Mouse (Mus musculus) urinary bladder, postnatal 14 days (tissue): ENCODE data around the gene Cdk11b.
A peak's percentile ranks its signal among the peaks of the same experiment; 100 is the strongest.
"Not testable (repeated sequence)": the region's sequence is repeated elsewhere in the genome, so short reads cannot be mapped to it uniquely, and the experiment has no call there.

Experiments
- DNase-seq: peaks from one replicate; pipeline ENCODE4 v3.0.0; 2021; ENCODE audit warnings: low spot score

The Cdk11b gene

GRCm38 (mm10) chr4:155668689-155669597 is 44.3 kb downstream of the Cdk11b start, which contains the start of gene Mib2:
TSS of gene Mib2 (minus strand) at chr4:155669198.
- DNase-seq: peak; percentile 97

GRCm38 (mm10) chr4:155669598-155670075 is 45.0 kb downstream of the Cdk11b start:
- no peak for DNase-seq

GRCm38 (mm10) chr4:155670236-155670635 is 45.6 kb downstream of the Cdk11b start:
- not testable (repeated sequence) for DNase-seq

- DNase-seq: no peak
Observed at GRCm38 (mm10) chr4:155672082-155672481, 47.4 kb downstream of the Cdk11b start.

DNA sequence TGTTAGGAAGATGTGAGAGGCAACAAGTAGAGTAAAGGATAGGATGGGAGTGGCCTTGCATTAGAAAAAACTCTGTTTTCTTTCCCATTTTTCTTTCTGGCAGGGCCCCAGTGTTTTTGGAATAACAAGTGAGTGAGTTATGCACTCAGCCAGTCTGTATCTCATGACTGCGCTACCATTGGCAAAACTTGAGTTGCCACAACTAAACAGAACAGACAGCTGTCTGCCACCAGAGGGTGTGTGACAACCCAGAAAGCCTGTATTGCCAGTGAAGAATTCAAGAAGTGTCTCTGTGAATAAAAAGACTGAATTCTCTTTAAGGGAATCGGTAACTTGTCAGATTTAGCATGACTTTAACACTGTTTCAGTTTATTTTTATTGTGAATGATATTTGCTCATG is 51.3 kb downstream of the Cdk11b start:
- DNase-seq: no peak

GRCm38 (mm10) chr4:155683670-155684277 is 59.1 kb downstream of the Cdk11b start:
- DNase-seq: not testable (repeated sequence)

- DNase-seq: not testable (repeated sequence)
Observed at GRCm38 (mm10) chr4:155687764-155688163, 63.1 kb downstream of the Cdk11b start.

- no peak for DNase-seq
Observed at GRCm38 (mm10) chr4:155690571-155691375, 66.1 kb downstream of the Cdk11b start.

DNA sequence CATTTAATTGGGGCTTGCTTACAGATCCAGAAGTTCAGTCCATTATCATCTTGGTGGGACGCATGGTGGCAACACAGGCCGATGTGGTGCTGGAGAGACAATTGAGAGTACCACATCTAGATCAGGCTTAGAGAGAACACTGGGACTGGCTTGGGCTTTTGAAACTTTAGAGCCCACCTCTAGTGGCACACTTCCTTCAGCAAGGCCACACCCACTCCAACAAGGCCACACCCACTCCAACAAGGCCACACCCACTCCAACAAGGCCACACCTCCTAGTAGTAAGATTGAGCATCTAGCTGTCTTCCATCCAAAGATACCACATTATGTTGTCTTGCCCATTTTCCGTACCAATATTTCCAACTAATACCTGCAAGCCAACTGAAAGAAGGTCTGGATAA is 67.8 kb downstream of the Cdk11b start:
- DNase-seq: no peak

- DNase-seq: peak; percentile 68
Observed at GRCm38 (mm10) chr4:155694111-155694481, 69.4 kb downstream of the Cdk11b start, which contains the start of gene Fndc10. TSS of gene Fndc10 (plus strand) at chr4:155694342.

GRCm38 (mm10) chr4:155694482-155695401 is 70.1 kb downstream of the Cdk11b start:
- peak; percentile 53 for DNase-seq

DNA sequence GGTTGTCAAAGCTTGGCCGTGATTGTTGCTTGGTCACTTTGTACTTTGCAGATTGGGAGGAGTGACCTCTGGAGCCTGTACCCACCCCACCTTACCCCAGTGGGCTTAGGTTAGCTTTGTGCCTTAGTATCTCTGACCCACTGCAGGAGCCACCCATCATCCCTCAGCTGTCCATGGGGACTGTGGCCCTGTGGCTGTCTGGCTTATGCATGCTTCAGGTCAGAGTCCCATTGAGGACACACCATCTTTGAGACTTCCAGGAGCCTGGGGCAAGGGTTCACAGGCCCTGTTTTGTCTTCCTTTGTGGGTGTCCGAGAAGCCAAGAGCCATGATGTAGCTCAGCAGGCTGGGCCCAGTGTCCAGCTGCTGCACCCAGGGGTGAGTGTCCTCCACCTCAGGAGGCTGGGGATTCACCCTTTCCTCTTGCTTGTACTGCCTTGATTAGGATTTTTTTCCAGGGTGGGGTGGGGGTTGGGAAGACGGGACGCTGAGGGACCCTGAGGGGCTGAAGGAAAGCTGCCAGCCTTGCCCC is 70.9 kb downstream of the Cdk11b start:
- no peak for DNase-seq

DNA sequence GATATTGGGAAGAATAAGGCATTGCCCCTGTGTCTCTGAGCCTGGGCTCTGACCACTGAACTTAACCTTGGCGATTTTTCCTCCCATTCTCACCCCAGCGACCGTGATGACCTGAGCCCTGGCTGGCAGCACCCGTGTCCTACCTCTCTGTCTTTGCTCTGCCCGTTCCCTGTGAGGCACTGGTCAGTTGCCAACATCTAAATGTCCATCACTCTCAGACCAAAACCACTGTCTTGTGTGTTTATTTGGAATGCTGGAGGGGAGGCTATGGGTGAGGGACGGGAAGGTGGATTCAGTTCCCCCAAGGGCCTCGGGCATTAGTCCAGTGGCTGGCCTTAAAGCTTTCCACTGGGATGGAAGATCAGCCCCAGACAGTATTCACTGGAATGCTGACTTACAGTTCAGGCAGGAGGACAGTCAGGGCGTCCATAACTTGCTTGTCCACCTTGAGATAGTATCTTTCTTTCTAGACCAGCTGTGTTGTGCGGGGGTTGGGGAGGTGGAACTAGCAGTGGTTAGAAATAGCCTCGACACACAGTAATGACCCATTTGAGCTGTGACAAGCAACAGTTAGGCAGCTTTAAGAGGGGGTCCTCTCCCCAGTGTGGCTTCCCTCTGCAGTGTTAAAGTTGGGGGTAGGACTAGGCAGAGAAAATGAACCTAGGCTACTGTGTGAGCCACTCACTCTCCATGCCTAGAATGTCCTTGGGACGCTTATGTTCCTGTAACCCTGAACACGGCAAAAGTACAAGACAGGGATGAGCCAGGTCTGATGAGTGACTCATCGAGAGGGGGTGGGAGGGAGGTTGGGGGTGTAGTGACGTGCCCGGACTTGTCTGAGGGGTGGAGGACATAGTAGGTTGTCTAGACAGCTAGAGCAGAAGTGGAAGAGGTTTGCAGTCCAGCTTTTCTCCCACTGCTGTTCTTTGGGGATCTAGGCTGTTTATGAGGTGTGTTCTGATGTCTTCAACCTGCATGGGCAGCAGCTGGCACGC is 71.9 kb downstream of the Cdk11b start:
- no peak for DNase-seq
